Mouse (Mus musculus): ENCODE results near the gene Coq10b. TPM values are rescaled to one million over a fixed set of nuclear protein-coding genes. Genes with fewer than 3 reads are reported as not detected.

Coq10b gene
- 78.1 TPM for total RNA-seq (2023)

GRCm38 (mm10) chr1:55052355-55052953, at the start of gene Coq10b:
Gene Coq10b (plus strand): TSS chr1:55052770.

GRCm38 (mm10) chr1:55027253-55027801, 25.2 kb upstream of the Coq10b start, which contains the start of gene Sf3b1:
Gene Sf3b1 (minus strand): TSS chr1:55027481.

GRCm38 (mm10) chr1:55087932-55088610, 35.5 kb downstream of the Coq10b start, which contains the start of the genes Hspe1 and Hspd1:
Gene Hspe1 (plus strand): TSS chr1:55088132.
Gene Hspd1 (minus strand): TSS chr1:55088243.

Other genes starting within 250 kb of the Coq10b start
- 580 TPM for gene Ankrd44, start 126.4 kb upstream of the Coq10b start, total RNA-seq (2023)
- gene Sf3b1, start 25.3 kb upstream of the Coq10b start, total RNA-seq (2023), result 549 TPM
- gene Hspe1, start 35.4 kb downstream of the Coq10b start, total RNA-seq (2023), result 140 TPM
- gene Hspd1, start 35.5 kb downstream of the Coq10b start, total RNA-seq (2023), result 106 TPM
- 92.5 TPM for gene Mob4, start 78.5 kb downstream of the Coq10b start, total RNA-seq (2023)
- gene Rftn2, start 174.0 kb downstream of the Coq10b start, total RNA-seq (2023), result 4.4 TPM
- 8.1 TPM for gene Mars2, start 184.4 kb downstream of the Coq10b start, total RNA-seq (2023)

All from CD4-positive naive resting alpha-beta T cell, adult 57 days (primary cell).